Comparison of ENCODE assay signal across 9 mouse cellular contexts in genomic region chr17:33439148-33439547, GRCm38 (mm10). TPM values are rescaled to one million over a fixed set of nuclear protein-coding genes. Genes with fewer than 3 reads are reported as not detected.
A peak's percentile ranks its signal among the peaks of the same experiment; 100 is the strongest.
DNase-seq lines count a peak whose midpoint lies in the region; ATAC-seq and TF ChIP-seq lines count a peak whose summit lies in the region.
"Had no signal": no experiment of that assay in that cellular context is flagged by ENCODE, and none has a peak within 500 bp of the region (broad histone marks: within the 10 kb centered on the region; RNA-seq: fewer than 3 reads in every experiment).

No protein-coding gene starts in this region.

- no peak overlapping the region for H3K27ac ChIP-seq in hindbrain, embryonic 14.5 days
- H3K27ac ChIP-seq in hindbrain, embryonic 16.5 days (ENCODE audit: low read depth, low read length): no peak overlapping the region
- no peak overlapping the region for H3K27ac ChIP-seq in forebrain, postnatal 0 days (ENCODE audit: low read depth, low read length)
- H3K27ac ChIP-seq in intestine, embryonic 16.5 days (ENCODE audit: low read length): no peak overlapping the region
- H3K27ac ChIP-seq: embryonic facial prominence, embryonic 12.5 days had no signal

- H3K4me1 ChIP-seq in hindbrain, embryonic 14.5 days (replicated peaks; ENCODE audit: control insufficient read depth, insufficient read depth, low read length): no peaks in the 10 kb centered on the region
- H3K4me1 ChIP-seq in hindbrain, embryonic 16.5 days (ENCODE audit: control insufficient read depth, insufficient read depth, low read depth, low read length): no peaks in the 10 kb centered on the region
- H3K4me1 ChIP-seq in forebrain, postnatal 0 days (ENCODE audit: insufficient read depth): no peaks in the 10 kb centered on the region
- no peaks in the 10 kb centered on the region for H3K4me1 ChIP-seq in intestine, embryonic 16.5 days (ENCODE audit: control insufficient read depth, insufficient read depth, low read length)
- H3K4me1 ChIP-seq: embryonic facial prominence, embryonic 12.5 days had no signal

- no peak overlapping the region for H3K4me3 ChIP-seq in hindbrain, embryonic 14.5 days (replicated peaks; ENCODE audit: low read length)
- H3K4me3 ChIP-seq in hindbrain, embryonic 16.5 days (ENCODE audit: low read length): no peak overlapping the region
- H3K4me3 ChIP-seq in forebrain, postnatal 0 days (ENCODE audit: low read depth, low read length): no peak overlapping the region
- no peak overlapping the region for H3K4me3 ChIP-seq in intestine, embryonic 16.5 days (ENCODE audit: low read length)
- H3K4me3 ChIP-seq: embryonic facial prominence, embryonic 12.5 days had no signal

- H3K4me2 ChIP-seq in hindbrain, embryonic 14.5 days (replicated peaks): no peak overlapping the region
- H3K4me2 ChIP-seq in hindbrain, embryonic 16.5 days (ENCODE audit: low read length): no peak overlapping the region
- H3K4me2 ChIP-seq in forebrain, postnatal 0 days (ENCODE audit: low read depth): no peak overlapping the region
- no peak overlapping the region for H3K4me2 ChIP-seq in intestine, embryonic 16.5 days (ENCODE audit: low read depth, low read length)
- H3K4me2 ChIP-seq: embryonic facial prominence, embryonic 12.5 days had no signal

- TF ChIP-seq CTCF in forebrain, postnatal 0 days (IDR thresholded peaks at IDR 0.05; ENCODE audit: low read depth): peak; percentile 81

- peak; percentile 87 for DNase-seq in hindbrain, embryonic 14.5 days (ENCODE audit: low spot score)
- DNase-seq in c-Kit-positive CD71-positive TER-119-negative erythroid progenitor cells, embryonic 14.5 days (ENCODE audit: low read depth): peak; percentile 63
- DNase-seq in forebrain, postnatal 0 days: peak; percentile 78
- DNase-seq in left cerebral cortex, postnatal 25 days (ENCODE audit: low spot score in 2 of 2): peak; percentile 58 to 75
- peak; percentile 89 for DNase-seq in naive thymus-derived CD4-positive, alpha-beta T cell, adult 2 months (ENCODE audit: low read depth)
- peak; percentile 85 for DNase-seq in testis, postnatal 10 days (ENCODE audit: low spot score)

- intact Hi-C loops in left cerebral cortex, postnatal 25 days (cut with DNase I): loop anchor here (2.0 kb wide), 2 partner anchors 100 to 362 kb away; no protein-coding TSS in a partner anchor

- no peak overlapping the region for H3K9ac ChIP-seq in hindbrain, embryonic 14.5 days
- H3K9ac ChIP-seq in hindbrain, embryonic 16.5 days (ENCODE audit: low read depth, low read length): no peak overlapping the region
- no peak overlapping the region for H3K9ac ChIP-seq in forebrain, postnatal 0 days
- H3K9ac ChIP-seq in intestine, embryonic 16.5 days (ENCODE audit: low read depth, low read length): no peak overlapping the region

- H3K36me3 ChIP-seq in hindbrain, embryonic 14.5 days (replicated peaks; ENCODE audit: control insufficient read depth, insufficient read depth): no peaks in the 10 kb centered on the region
- no peaks in the 10 kb centered on the region for H3K36me3 ChIP-seq in hindbrain, embryonic 16.5 days (ENCODE audit: control insufficient read depth, insufficient read depth, low read length)
- H3K36me3 ChIP-seq in forebrain, postnatal 0 days (ENCODE audit: insufficient read depth): no peaks in the 10 kb centered on the region
- H3K36me3 ChIP-seq in intestine, embryonic 16.5 days (ENCODE audit: control insufficient read depth, insufficient read depth, low read length): no peaks in the 10 kb centered on the region
- H3K36me3 ChIP-seq: embryonic facial prominence, embryonic 12.5 days had no signal

- WGBS in hindbrain, embryonic 14.5 days: 74% methylated on average over 1 of the region's 1 CpGs
- 57% methylated on average over 1 of the region's 1 CpGs for WGBS in hindbrain, embryonic 16.5 days
- 74% methylated on average over 1 of the region's 1 CpGs for WGBS in forebrain, postnatal 0 days
- WGBS in intestine, embryonic 16.5 days: 64% methylated on average over 1 of the region's 1 CpGs

- no peaks in the 10 kb centered on the region for H3K27me3 ChIP-seq in hindbrain, embryonic 14.5 days (ENCODE audit: control insufficient read depth, insufficient read depth, low read length)
- no peaks in the 10 kb centered on the region for H3K27me3 ChIP-seq in hindbrain, embryonic 16.5 days (replicated peaks; ENCODE audit: control insufficient read depth, insufficient read depth, low read length)
- H3K27me3 ChIP-seq in forebrain, postnatal 0 days (ENCODE audit: insufficient read depth, low read length): no peaks in the 10 kb centered on the region
- H3K27me3 ChIP-seq in intestine, embryonic 16.5 days (replicated peaks; ENCODE audit: control insufficient read depth, insufficient read depth, low read length): no peaks in the 10 kb centered on the region
- H3K27me3 ChIP-seq: embryonic facial prominence, embryonic 12.5 days had no signal

- H3K9me3 ChIP-seq in hindbrain, embryonic 14.5 days (ENCODE audit: control insufficient read depth, low read length): no peaks in the 10 kb centered on the region
- no peaks in the 10 kb centered on the region for H3K9me3 ChIP-seq in hindbrain, embryonic 16.5 days (ENCODE audit: control insufficient read depth, low read length)
- H3K9me3 ChIP-seq in forebrain, postnatal 0 days (ENCODE audit: low read length): no peaks in the 10 kb centered on the region
- no peaks in the 10 kb centered on the region for H3K9me3 ChIP-seq in intestine, embryonic 16.5 days (ENCODE audit: control insufficient read depth, low read length)
- H3K9me3 ChIP-seq: embryonic facial prominence, embryonic 12.5 days had no signal

- ATAC-seq in hindbrain, embryonic 14.5 days (ENCODE audit: low FRiP score): peak; percentile 65; the same call in 1 of the 2 replicates
- ATAC-seq in hindbrain, embryonic 16.5 days: no peak
- ATAC-seq in forebrain, postnatal 0 days: peak; percentile 58
- ATAC-seq in intestine, embryonic 16.5 days: 0 out of 2 replicates have a peak, but pooled peaks have one; percentile 48

RNA-seq across cellular contexts. Expression of gene Actl9, which starts 6.5 kb away (rescaled TPM):
- not detected in 2 replicates for polyA plus RNA-seq in hindbrain, embryonic 14.5 days (2014; fragmentation: Nextera tagmentation; extraction: Ambion mirVana)
- not detected in 2 replicates for polyA plus RNA-seq in hindbrain, embryonic 16.5 days (2015; fragmentation: Nextera tagmentation; extraction: Ambion mirVana)
- not detected in 2 replicates for total RNA-seq in forebrain, postnatal 0 days (2014; rRNA removed)
- not detected in 2 replicates for polyA plus RNA-seq in forebrain, postnatal 0 days (2015; fragmentation: Nextera tagmentation; extraction: Ambion mirVana)
- polyA plus RNA-seq in intestine, embryonic 16.5 days (2015; fragmentation: Nextera tagmentation; extraction: Ambion mirVana): not detected in 2 replicates
- total RNA-seq in left cerebral cortex, postnatal 25 days (2021): not detected
- polyA plus RNA-seq: embryonic facial prominence, embryonic 12.5 days had no signal

RNA-seq across cellular contexts. Expression of gene Zfp101, which starts 44.7 kb away (rescaled TPM):
- 12.7 and 13.2 TPM in 2 replicates for polyA plus RNA-seq in hindbrain, embryonic 14.5 days (2014; fragmentation: Nextera tagmentation; extraction: Ambion mirVana)
- polyA plus RNA-seq in hindbrain, embryonic 16.5 days (2015; fragmentation: Nextera tagmentation; extraction: Ambion mirVana): 10.9 and 11.1 TPM in 2 replicates
- 12.3 and 15.5 TPM in 2 replicates for total RNA-seq in forebrain, postnatal 0 days (2014; rRNA removed)
- 8.6 and 10.2 TPM in 2 replicates for polyA plus RNA-seq in forebrain, postnatal 0 days (2015; fragmentation: Nextera tagmentation; extraction: Ambion mirVana)
- polyA plus RNA-seq in intestine, embryonic 16.5 days (2015; fragmentation: Nextera tagmentation; extraction: Ambion mirVana): 8.3 and 9.5 TPM in 2 replicates
- 10 to 100 TPM; 11.2 to 13.2 TPM for total RNA-seq in left cerebral cortex, postnatal 25 days (2021)
